Mouse (Mus musculus): ENCODE results near the gene Cdkn2aip.

DNA sequence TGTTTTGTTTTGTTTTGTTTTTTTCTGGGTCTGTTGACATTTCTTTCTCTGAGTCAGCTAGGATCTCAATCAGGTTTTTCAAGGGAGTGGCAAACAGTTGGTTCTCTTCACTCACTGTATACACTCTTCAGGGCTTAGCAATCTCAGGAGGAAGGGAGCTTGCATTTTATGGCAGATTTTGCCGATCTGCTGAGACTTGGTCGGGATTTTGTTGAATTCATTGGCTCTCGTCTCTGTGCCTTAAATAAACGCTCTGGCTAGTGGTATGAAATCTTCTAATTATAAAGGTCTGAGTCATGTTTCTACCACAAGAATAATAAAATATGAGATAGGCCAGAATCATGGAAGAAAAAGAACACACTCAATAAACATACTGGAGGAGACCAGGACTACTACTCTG lies 7.9 kb upstream of the Cdkn2aip start:
- TF ChIP-seq CTCF (IDR thresholded peaks at IDR 0.05; ENCODE audit: low read depth) = no peak
- TF ChIP-seq EP300 (optimal IDR thresholded peaks at IDR 0.05) = no peak
